Mouse (Mus musculus): ENCODE data around the gene 1600014C23Rik.
A peak's percentile ranks its signal among the peaks of the same experiment; 100 is the strongest.

The 1600014C23Rik gene

DNA sequence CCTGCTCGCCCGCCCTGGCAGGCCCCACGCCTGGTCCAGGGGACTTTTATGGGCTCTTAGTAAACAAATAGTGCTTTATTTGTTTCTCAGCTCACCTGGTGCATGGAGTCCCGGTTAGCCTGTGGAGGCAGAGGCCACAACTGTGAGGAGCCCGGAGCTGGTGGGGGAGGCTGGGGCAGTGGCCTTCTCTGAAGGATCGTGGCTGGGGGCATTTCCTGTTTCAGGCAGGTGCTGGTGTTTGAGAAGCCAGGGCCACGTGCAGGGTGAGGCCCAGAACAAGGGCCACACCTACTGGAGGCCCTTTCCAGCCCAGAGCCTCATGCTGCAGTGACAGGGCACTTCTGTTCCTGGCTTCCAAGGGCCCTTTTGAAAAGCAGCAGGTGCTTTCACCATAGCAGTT, 7.4 kb downstream of the 1600014C23Rik start:
- no peak for DNase-seq (ENCODE audit: low spot score)

GRCm38 (mm10) chr17:45724574-45724921, 9.1 kb downstream of the 1600014C23Rik start:
- DNase-seq (ENCODE audit: low spot score) = no peak

GRCm38 (mm10) chr17:45723732-45724573, 9.7 kb downstream of the 1600014C23Rik start:
- peak; percentile 36 for DNase-seq (ENCODE audit: low spot score)

DNA sequence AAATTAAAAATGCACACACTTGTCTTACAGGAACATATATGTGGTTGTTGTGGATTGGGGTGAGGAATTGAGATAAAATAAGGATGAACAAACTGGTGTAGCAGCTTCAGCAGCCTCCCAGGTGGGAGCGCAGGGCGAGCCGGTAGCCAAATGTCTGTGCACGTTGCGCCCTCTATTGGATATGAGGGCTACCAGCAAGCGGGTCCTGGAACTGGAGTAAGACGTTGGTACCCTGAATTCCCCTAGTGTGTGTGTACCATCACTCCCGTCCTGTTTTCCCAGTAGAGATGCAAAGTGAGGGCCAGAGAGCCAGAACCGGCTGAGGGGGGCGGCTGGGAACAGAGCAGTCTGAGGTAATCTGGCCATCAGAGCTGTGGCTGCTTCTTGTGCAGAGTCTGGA, 15.3 kb downstream of the 1600014C23Rik start:
- peak; percentile 58 for DNase-seq (ENCODE audit: low spot score)

DNA sequence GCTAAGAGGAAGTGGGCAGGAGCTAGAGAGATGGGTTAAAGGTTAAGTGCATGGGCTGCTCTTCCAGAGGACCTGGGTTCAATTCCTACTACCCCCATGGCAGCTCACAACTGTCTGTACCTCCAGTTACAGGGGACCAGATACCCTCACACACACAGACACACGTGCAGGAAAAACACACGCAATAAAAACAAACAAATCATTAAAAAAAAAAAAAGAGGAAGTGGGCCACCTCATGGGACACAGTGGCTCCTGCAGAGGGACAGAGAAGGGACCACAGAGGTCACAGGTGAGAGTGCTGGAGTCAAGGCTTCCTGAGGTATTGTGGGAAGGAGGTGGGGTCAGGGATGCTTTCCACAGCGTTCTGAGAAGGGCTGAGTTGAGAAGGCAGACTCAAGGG, 22.1 kb downstream of the 1600014C23Rik start:
- no peak for DNase-seq (ENCODE audit: low spot score)

GRCm38 (mm10) chr17:45710407-45710806, 23.2 kb downstream of the 1600014C23Rik start:
- DNase-seq (ENCODE audit: low spot score) = no peak

- no peak for DNase-seq (ENCODE audit: low spot score)
These were observed 23.8 kb downstream of the 1600014C23Rik start for GRCm38 (mm10) chr17:45709829-45710228.

GRCm38 (mm10) chr17:45708179-45708578, 25.5 kb downstream of the 1600014C23Rik start:
- no peak for DNase-seq (ENCODE audit: low spot score)

DNA sequence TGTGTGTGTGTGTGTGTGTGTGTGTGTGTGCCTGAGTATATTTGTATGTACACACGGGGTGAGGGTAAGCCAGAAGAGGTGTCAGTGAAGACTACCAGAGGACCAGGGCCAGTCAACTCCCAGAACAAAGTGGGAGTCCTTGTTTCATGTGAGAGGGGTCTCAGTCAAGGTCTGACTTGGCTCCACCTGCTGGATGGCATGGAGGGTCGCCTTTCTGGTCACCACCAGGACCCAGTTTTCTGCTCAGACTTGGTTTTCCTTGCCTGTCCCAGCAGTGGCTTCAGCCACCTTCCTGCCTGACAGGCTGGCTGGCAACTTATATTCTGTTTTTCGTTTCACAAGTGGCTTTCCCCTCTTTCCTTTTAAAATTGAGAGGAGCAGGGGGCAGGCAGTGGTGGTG, 26.3 kb downstream of the 1600014C23Rik start:
- DNase-seq (ENCODE audit: low spot score) = no peak

GRCm38 (mm10) chr17:45706796-45707195, 26.8 kb downstream of the 1600014C23Rik start:
- DNase-seq (ENCODE audit: low spot score) = no peak

- DNase-seq (ENCODE audit: low spot score) = no peak
These were observed 30.5 kb downstream of the 1600014C23Rik start for GRCm38 (mm10) chr17:45703187-45703586.

- no peak for DNase-seq (ENCODE audit: low spot score)
These were observed 31.4 kb downstream of the 1600014C23Rik start for GRCm38 (mm10) chr17:45702254-45702653.

DNA sequence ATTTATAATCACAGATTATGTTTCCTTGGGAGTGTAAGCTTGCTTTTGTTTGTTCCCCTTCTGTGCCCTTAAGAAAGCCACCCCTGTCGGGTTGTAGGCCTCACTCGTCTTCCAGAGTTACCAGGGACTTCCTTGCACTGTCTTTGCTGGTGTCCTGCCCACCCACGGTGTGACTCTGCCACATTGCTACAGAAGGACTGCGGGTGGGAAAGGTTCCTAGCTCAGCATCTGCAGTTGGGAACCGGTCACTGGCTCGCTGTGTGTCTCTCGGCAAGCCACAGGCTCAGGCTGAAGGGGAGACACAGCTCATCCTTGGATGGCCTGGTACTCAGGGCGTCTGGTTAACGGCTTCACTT, 32.4 kb downstream of the 1600014C23Rik start:
- no peak for DNase-seq (ENCODE audit: low spot score)

DNA sequence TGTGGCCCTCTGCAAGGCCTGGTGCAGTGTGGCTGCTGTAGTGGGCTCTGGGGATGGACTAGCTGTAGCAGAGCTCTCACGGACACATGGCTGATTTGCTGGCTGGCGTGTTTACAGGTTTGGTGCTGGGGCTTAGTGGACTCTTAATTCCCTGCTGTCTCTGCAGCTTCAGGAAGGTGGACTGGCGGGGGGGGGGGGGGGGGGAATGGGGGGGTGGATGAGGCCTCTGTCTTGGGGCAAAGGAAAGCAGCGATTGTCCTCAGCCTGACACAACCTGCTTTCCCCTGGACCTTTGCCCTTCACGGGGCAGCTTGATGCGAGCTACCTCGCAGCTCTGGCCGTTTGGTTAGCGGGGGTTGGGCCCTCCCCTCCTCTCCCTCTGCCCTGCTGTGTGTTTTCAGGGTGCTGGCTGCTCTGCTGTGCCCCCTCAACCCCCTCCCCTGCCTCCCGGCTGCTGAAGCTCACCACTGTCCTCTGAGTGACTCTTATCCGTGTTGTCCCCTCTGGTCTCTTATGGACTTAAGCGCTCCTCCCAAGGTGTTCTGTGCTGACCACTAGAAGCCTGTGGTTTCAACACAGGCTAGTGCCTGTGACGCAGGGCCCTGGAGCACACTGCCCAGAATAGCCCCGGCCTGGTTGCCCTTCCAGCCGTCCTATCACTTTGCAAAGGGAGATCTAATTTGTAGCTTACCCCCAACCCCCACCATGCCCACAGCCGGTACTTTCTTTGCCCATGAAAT, 33.0 kb downstream of the 1600014C23Rik start:
- DNase-seq (ENCODE audit: low spot score) = no peak

DNA sequence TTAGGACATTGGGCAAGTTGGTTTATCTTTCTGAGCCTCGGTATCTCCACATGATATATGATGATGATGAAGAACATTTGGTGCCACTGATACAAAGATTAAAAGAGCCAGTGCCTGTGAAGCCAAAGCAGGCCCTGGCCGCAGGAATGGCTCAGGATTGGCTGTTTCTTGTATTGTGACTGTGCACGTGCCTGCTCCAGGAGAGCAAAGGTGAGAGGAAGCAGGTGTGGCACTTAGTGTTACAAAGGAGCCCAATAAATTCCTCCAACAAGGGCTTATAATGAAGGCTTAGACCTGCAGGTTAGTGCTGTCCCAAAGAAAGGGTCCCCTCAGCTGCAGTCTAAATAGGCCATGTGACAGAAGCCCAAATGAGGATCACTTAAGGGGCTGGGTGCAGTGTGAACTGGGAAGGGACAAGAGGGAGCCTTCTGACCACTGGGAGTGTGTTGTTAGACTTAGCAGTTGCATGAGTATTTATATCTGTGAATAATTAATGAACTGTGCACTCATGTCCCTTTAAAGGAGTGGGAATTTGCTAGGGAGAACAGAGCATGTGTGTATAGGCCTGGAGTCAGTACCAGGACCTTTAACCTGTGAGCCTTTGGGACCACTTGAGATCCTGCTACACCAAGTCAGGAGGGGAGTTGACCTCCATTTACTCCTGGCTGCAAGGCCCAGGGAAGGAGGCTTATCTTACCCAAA, 34.5 kb downstream of the 1600014C23Rik start:
- DNase-seq (ENCODE audit: low spot score) = no peak

DNA sequence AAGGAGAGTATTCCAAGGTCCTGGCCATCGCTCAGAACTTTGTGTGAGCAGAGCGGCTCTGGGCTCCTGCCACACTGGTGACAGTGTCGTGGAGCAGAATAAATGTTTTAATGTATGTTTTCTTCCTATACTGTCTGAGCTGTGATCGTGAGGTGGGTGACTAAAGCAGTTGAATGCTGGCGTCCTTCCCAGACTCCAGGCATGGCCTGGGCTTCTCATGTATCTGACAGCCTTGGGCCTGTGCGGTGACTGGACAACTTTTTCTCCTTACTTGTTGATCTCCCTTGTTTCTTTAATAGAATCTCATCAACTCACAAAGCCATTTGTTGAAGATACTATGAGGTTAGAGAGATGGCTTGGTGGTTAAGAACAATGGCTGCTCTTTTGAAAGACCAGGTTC, 35.3 kb downstream of the 1600014C23Rik start:
- DNase-seq (ENCODE audit: low spot score) = no peak

GRCm38 (mm10) chr17:45696981-45697380, 36.7 kb downstream of the 1600014C23Rik start:
- no peak for DNase-seq (ENCODE audit: low spot score)

- DNase-seq (ENCODE audit: low spot score) = no peak
These were observed 38.2 kb downstream of the 1600014C23Rik start for GRCm38 (mm10) chr17:45695227-45696120.

DNA sequence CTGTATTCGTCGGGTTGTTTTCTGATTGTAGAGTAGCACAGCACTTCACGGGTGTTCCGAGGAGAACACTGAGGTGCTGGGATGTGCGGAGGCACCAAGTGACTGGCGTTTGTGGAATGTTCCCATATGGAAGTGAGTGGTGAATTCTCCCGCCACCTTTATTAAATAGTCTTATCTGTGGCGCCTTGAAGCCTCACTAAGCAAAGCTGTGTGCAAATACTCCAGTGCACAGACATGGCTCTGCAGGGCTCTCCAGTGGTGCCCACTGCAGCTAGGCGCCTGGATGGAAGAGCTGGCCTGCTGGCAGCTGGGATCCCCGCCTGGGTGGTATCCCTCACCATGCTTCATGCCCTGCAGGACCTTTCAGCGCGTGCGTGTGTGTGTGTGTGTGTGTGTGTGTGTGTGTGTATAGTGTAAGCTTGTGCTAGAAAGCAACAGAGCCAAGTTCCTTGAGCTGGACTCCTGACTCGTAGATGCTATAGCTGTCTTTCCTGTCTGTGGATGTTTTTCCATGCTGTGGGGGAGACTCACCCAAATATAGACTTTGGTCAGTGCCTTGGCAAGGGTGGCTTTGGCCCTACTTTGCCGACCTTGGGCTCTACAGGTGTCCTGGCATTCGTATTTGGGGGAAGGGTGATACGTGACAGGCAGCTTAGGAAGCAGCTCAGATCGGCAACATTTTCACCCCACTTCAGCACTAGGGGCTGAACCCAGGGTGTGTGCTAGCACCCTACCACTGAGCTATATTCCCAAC, 39.7 kb downstream of the 1600014C23Rik start:
- no peak for DNase-seq (ENCODE audit: low spot score)

DNA sequence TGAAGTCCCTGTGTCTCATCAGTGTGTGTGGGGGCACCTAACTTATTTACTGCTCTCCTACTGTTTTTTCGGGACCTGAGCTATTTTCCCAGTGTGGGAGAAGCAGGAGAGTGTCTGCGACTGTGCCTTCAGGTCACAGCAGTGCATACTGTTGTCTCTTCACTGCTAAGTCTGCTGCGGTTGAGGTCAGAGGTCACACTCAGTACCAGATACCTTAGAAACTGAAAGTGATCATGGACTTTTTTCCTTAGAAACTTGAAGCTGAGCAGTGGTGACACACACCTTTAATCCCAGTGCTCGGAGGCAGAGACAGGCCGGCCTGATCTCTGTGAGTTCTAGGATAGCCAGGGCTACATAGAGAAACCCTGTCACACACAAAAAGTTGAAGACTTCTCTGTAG, 41.5 kb downstream of the 1600014C23Rik start:
- no peak for DNase-seq (ENCODE audit: low spot score)

DNA sequence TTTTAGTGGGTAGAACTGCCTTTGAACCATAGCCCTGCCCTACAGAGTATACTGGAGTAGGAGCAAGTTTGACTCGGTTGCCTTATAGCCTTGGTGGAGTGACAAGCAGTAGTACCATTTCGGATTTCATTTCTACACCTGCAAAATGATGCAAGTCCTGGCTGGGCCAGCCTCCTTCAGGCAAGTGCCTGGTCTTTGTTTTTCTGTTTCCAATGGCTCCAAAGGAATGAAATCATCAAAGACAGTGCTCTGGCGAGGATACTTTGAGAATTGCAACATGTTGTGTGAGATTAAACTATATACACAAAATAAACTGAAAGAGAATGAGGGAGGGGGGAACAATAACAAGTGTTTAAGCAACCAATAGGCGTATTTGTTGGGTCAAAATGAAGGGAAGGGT, 43.6 kb downstream of the 1600014C23Rik start:
- no peak for DNase-seq (ENCODE audit: low spot score)

All from T-cell, adult 2 months (primary cell).